Mouse (Mus musculus) hindbrain, embryonic 15.5 days (tissue): ENCODE measurements around the gene Art4. TPM values are rescaled to one million over a fixed set of nuclear protein-coding genes. Genes with fewer than 3 reads are reported as not detected.
A peak's percentile ranks its signal among the peaks of the same experiment; 100 is the strongest.

Source experiments
- ATAC-seq: fragments of 200-750 bp; cut with Nextera tagmentation; 2 replicates; pipeline ENCODE4 v1.8.0; 2017; ENCODE audit warnings: low read depth, moderate number of reproducible peaks, moderate TSS enrichment; ENCODE audit not compliant: low FRiP score
- H3K27ac ChIP-seq: fragments of 300-500 bp; sonication (generic); replicated peaks from 2 replicates; pipeline ENCODE4 v1.5.1; 2015; ENCODE audit warnings: mild to moderate bottlenecking, inconsistent platforms
- H3K27me3 ChIP-seq: fragments of 300-500 bp; sonication (generic); 2 replicates; pipeline ENCODE4 v1.6.1; 2015; ENCODE audit warnings: control low read depth, inconsistent platforms
- H3K36me3 ChIP-seq: fragments of 300-500 bp; sonication (generic); 2 replicates; pipeline ENCODE4 v1.6.1; 2015; ENCODE audit warnings: control low read depth, inconsistent platforms
- H3K4me1 ChIP-seq: fragments of 300-500 bp; sonication (generic); replicated peaks from 2 replicates; pipeline ENCODE4 v1.6.1; 2015; ENCODE audit warnings: control low read depth, inconsistent platforms
- H3K4me2 ChIP-seq: fragments of 300-500 bp; sonication (generic); 2 replicates; pipeline ENCODE4 v1.6.1; 2015; ENCODE audit warnings: moderate library complexity, mild to moderate bottlenecking, inconsistent platforms
- H3K4me3 ChIP-seq: fragments of 300-500 bp; sonication (generic); 2 replicates; pipeline ENCODE4 v1.5.1; 2015; ENCODE audit warnings: mild to moderate bottlenecking, inconsistent platforms
- H3K9ac ChIP-seq: fragments of 300-500 bp; sonication (generic); 2 replicates; pipeline ENCODE4 v1.6.1; 2015; ENCODE audit warnings: inconsistent platforms
- H3K9me3 ChIP-seq: fragments of 300-500 bp; sonication (generic); 2 replicates; pipeline ENCODE4 v1.6.1; 2016; ENCODE audit warnings: control low read depth, inconsistent platforms
- WGBS: fragments of 180-500 bp; shearing (Covaris S2); methylation state at CpG from one replicate; pipeline ENCODE4 v1.1.7; 2015; 5-methylcytosine and 5-hydroxymethylcytosine counted together
- polyA plus RNA-seq: library from polyadenylated mRNA; unstranded; fragments of >200 nt; fragmentation: Nextera tagmentation; extraction: Ambion mirVana; gene quantifications from 2 replicates; pipeline ENCODE4 v1.2.1, GENCODE M21; 2015

The Art4 gene
- polyA plus RNA-seq, 1 experiment from 2014 or later = 0.09 TPM

DNA sequence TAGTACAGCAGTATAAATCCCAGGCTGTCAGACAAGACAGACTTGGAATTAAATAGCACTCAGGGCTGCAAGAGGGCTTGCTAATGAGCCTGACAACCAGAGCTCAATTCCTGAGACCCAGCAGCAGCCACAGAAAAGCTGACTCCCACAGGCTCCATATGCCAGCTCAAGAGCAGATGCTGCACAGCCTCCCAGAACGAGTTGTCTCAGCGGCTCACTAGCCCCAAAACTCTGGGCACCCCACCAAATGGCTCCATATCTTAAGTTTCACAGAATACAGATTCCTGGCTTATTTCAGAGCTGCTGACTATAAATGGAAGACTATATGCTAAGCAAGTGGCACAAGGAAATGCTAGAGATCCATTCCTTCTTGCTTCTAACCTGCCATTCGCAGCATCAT lies 40.0 kb downstream of the Art4 start:
- H3K36me3 ChIP-seq = peaks cover 80% of the 10 kb centered on the region
- H3K9me3 ChIP-seq = no peaks in the 10 kb centered on the region
- H3K4me3 ChIP-seq = no peak overlapping the region
- H3K4me2 ChIP-seq = no peak overlapping the region
- no peak for ATAC-seq
- H3K27me3 ChIP-seq = no peaks in the 10 kb centered on the region
- WGBS = 90% methylated on average over 3 of the region's 3 CpGs
- no peak overlapping the region for H3K9ac ChIP-seq
- H3K4me1 ChIP-seq = no peaks in the 10 kb centered on the region
- H3K27ac ChIP-seq = no peak overlapping the region

DNA sequence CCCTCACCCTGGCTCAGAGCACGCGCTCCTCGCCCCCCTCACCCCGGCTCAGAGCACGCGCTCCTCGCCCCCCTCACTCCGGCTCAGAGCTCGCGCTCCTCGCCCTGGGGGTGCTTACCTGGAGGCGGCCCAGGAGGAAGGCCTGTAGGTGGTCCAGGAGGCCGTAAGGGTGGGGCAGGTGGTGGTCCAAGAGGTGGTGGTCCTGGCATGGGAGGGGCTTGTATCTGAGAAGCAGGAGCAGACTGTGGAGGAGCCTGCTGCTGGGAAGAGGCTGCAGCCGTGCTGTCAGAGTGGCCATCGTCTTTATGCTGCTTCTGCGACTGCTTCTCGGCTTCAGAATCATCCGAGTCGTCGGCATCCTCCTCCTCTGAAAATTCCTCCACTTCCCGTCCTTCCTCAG lies 40.7 kb downstream of the Art4 start:
- Histone ChIP-seq H3K9me3 (no peaks in the 10 kb centered on the region), H3K36me3 (peaks cover 79% of the 10 kb centered on the region), H3K4me1 (no peaks in the 10 kb centered on the region), H3K27me3 (no peaks in the 10 kb centered on the region), H3K9ac (no peak overlapping the region), H3K4me3 (no peak overlapping the region), H3K4me2 (no peak overlapping the region), H3K27ac (no peak overlapping the region)
- no peak for ATAC-seq
- WGBS = 92% methylated on average over 21 of the region's 21 CpGs

DNA sequence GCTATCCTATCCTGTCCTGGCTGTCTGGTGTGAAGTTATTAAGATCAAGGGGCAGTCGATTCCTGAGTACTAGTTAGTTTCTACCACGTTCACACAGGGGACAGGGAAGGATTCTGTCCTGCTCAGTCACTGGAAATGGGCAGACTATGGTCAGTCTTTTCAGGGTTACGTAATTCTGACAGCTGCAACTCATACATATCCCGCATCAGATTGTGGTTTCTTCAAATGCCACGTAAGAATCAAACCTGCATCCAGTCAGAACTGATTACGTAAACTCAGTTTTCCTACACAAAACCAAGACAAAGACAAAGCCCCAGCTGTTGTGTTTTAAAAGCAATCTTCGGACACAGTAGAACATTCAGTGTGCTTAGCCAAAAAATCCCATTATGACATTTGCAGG lies 42.2 kb downstream of the Art4 start:
- Histone ChIP-seq H3K9me3 (no peaks in the 10 kb centered on the region), H3K36me3 (peaks cover 65% of the 10 kb centered on the region), H3K4me1 (no peaks in the 10 kb centered on the region), H3K27ac (no peak overlapping the region), H3K27me3 (no peaks in the 10 kb centered on the region), H3K9ac (no peak overlapping the region), H3K4me3 (no peak overlapping the region), H3K4me2 (no peak overlapping the region)
- WGBS = 94% methylated on average over 7 of the region's 7 CpGs
- ATAC-seq = no peak

DNA sequence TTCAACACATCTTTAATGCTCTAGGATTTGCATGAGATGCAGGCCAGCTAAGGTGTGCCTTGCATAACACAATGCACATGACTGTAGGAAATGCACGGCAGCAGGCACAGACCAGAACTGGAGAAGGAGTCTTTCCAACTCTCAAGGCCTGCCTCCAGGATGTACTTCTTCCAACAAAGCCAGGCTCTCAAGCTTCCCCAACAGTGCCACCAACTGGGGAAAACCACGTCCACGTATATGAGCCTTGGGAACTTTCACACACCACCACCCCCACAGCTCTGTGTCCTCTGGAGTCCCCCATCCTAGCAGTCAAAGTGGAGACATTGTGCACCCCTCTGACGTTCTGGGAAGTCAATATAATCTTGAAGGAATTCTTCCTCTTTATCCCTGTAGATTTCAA lies 44.4 kb downstream of the Art4 start:
- WGBS = 42% methylated on average over 4 of the region's 4 CpGs
- Histone ChIP-seq H3K36me3 (peaks cover 43% of the 10 kb centered on the region), H3K4me3 (no peak overlapping the region)

DNA sequence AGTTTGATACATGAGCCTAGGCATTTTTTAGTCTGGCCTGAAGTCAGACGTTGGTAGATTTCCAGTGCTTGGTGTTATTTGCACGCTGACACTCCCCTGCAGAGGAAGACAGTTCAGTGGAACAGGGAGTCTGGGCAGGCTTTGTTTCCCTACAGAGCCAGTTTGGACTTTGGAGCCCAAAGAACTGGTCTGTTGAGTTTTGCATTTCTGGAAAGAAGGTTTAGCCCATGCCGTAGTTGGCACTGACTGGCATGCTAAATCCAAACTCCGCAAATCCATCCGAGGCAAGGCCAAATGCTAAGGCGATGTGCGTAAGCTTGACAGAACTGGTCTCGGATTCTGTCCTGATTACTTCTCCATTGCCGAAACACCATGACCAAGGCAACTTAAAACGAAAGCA lies 46.3 kb downstream of the Art4 start:
- no peaks in the 10 kb centered on the region for H3K9me3 ChIP-seq
- H3K36me3 ChIP-seq = peaks cover 25% of the 10 kb centered on the region
- no peaks in the 10 kb centered on the region for H3K27me3 ChIP-seq
- H3K27ac ChIP-seq = no peak overlapping the region
- ATAC-seq = no peak
- H3K9ac ChIP-seq = no peak overlapping the region
- no peak overlapping the region for H3K4me2 ChIP-seq
- peaks cover 19% of the 10 kb centered on the region for H3K4me1 ChIP-seq
- WGBS = 89% methylated on average over 10 of the region's 10 CpGs
- no peak overlapping the region for H3K4me3 ChIP-seq

More for the DNA sequence above, 44.4 kb downstream of the Art4 start:
- Histone ChIP-seq H3K4me2 (no peak overlapping the region), H3K27me3 (no peaks in the 10 kb centered on the region), H3K27ac (no peak overlapping the region), H3K9ac (no peak overlapping the region), H3K4me1 (peaks cover 13% of the 10 kb centered on the region), H3K9me3 (no peaks in the 10 kb centered on the region)
- no peak for ATAC-seq

DNA sequence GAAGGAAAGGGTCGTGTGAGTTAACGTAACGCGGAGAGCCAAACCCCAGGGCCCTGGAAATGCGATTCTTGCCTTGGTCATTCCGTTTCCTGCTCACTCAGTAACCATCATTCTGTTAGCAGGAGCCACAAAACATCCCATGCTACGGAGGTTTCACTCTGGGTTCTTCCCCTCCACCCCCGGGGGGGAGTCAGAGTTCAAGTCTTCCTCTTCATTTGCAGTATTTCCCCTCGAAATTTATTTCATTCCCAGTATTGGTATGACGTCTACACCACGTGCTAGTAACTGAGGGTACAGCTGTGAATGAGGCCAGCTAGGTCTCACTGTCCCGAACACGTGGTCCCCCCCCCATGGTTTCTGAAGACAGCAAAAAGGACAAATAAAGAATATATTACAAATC lies 47.9 kb downstream of the Art4 start:
- Histone ChIP-seq H3K4me3 (peak overlapping the region; percentile 95; the same call in 1 of the 2 replicates), H3K27me3 (no peaks in the 10 kb centered on the region), H3K9me3 (no peaks in the 10 kb centered on the region), H3K4me2 (peak overlapping the region; percentile 97), H3K9ac (no peak overlapping the region), H3K4me1 (peaks cover 27% of the 10 kb centered on the region), H3K36me3 (peaks cover 19% of the 10 kb centered on the region), H3K27ac (no peak overlapping the region)
- no peak for ATAC-seq
- 83% methylated on average over 13 of the region's 13 CpGs for WGBS

DNA sequence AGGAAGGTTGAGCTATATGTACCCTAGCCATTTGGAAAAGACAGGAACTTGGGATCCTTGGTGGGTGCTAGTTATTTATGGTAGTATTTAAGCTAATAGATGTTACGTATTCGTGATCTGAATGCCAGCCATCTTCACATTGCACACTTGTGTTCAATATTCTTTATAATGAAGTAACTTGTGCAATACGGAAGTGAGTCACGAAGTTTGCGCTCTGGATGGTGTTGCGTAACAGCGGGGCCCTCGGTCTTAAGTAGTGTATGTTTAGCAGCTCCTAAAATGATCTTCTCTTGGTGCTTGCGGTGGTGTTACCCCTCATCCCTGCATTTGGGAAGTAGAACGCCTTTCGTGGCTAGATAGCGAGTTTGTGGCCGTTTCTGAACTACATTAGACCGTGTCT lies 48.5 kb downstream of the Art4 start:
- no peaks in the 10 kb centered on the region for H3K9me3 ChIP-seq
- H3K9ac ChIP-seq = peak overlapping the region; percentile 70
- peaks cover 27% of the 10 kb centered on the region for H3K4me1 ChIP-seq
- 43% methylated on average over 14 of the region's 14 CpGs for WGBS
- no peak overlapping the region for H3K27ac ChIP-seq
- H3K4me3 ChIP-seq = peak overlapping the region; percentile 95
- ATAC-seq = no peak
- H3K27me3 ChIP-seq = no peaks in the 10 kb centered on the region
- H3K36me3 ChIP-seq = peaks cover 13% of the 10 kb centered on the region
- peak overlapping the region; percentile 97 for H3K4me2 ChIP-seq

DNA sequence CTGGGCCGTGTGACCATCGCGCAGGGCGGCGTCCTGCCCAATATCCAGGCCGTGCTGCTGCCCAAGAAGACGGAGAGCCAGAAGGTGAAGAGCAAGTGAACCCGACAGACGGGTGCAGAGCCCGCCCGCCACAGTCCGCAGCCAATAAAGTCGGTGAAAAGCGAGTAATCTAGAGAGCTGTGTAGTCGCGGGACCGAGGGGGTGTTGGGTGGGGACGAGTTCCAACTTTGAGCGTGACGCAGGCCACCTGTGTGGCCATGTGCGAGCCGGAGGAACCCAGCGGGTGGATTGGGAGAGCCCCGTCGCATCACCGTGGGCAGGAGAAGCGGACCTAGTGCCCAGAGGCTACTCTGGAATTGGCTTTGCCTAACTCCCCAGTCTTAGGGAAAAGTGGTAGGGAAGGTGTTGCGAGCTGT lies 48.9 kb downstream of the Art4 start:
- H3K4me2 ChIP-seq = peak overlapping the region; percentile 97
- peaks cover 27% of the 10 kb centered on the region for H3K4me1 ChIP-seq
- H3K9ac ChIP-seq = peak overlapping the region; percentile 70
- H3K27me3 ChIP-seq = no peaks in the 10 kb centered on the region
- H3K36me3 ChIP-seq = peaks cover 11% of the 10 kb centered on the region
- ATAC-seq = peak; percentile 7; the same call in 1 of the 2 replicates
- no peaks in the 10 kb centered on the region for H3K9me3 ChIP-seq
- H3K27ac ChIP-seq = peak overlapping the region; percentile 75
- WGBS = under 1% methylated on average over 28 of the region's 28 CpGs
- peak overlapping the region; percentile 95 for H3K4me3 ChIP-seq

DNA sequence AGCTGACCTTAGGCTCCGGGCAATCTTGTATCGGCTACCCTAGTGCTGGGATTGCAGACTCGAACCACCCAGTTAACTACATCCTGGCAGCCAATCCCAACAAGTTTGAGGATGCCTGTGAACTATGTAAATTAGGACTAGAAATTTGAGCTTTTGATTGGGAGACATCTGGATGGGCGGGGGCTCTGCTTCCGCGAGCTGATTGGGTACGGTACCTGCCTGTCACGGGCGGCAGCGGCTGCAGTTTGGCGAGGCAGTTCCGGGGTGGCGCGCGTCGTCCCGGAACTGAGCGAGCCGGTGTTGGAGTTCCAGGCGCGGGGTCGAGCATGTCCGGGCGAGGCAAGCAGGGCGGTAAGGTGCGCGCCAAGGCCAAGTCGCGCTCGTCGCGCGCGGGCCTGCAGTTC lies 49.5 kb downstream of the Art4 start, which contains the start of gene H2afj:
TSS of gene H2afj (plus strand) at position 231 of the 404 bp plus-strand sequence.
- peak; percentile 88 for ATAC-seq
- WGBS = under 1% methylated on average over 34 of the region's 34 CpGs

DNA sequence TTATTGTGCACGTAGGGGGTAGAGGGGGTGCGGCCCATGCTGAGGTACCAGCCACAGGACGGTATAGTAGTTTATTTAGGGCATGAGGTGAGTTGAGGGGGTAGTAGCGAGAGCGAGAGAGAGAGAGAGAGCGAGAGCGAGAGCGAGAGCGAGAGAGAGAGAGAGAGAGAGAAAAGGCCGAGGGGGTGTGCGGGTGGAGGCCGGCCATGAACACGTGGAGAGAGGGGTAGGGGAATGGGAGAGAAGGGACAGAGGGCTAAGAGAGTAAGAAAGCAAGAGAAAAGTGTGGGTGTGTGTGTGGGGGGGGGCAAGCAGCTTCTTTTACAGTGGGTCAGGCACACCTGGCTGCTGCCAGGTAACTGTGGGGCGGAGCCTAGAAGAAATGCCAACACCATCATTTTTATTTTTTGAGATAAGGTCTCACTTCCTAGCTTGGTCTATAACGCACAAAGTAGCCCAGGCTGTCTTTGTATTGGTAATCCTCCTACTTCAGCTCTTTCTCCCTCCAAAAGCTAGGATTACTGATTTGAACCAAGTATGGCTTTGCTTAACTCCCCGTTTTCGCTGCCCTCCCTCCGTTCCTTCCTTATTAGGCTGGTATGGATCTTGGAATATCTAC lies 50.0 kb downstream of the Art4 start:
- Histone ChIP-seq H3K4me2 (peak overlapping the region; percentile 97), H3K4me3 (peak overlapping the region; percentile 95), H3K4me1 (peaks cover 36% of the 10 kb centered on the region), H3K36me3 (peaks cover 5% of the 10 kb centered on the region), H3K27ac (peak overlapping the region; percentile 75), H3K9ac (no peak overlapping the region), H3K27me3 (no peaks in the 10 kb centered on the region), H3K9me3 (no peaks in the 10 kb centered on the region)
- WGBS = 29% methylated on average over 18 of the region's 18 CpGs
- peak; percentile 9 for ATAC-seq

More for the DNA sequence above, 49.5 kb downstream of the Art4 start, which contains the start of gene H2afj:
- Histone ChIP-seq H3K27me3 (no peaks in the 10 kb centered on the region), H3K9me3 (no peaks in the 10 kb centered on the region), H3K4me1 (peaks cover 33% of the 10 kb centered on the region), H3K4me2 (peak within 1 kb of the TSS; percentile 97), H3K27ac (peak within 1 kb of the TSS; percentile 75), H3K36me3 (peaks cover 7% of the 10 kb centered on the region), H3K4me3 (peak within 1 kb of the TSS; percentile 95), H3K9ac (peak within 1 kb of the TSS; percentile 70)

DNA sequence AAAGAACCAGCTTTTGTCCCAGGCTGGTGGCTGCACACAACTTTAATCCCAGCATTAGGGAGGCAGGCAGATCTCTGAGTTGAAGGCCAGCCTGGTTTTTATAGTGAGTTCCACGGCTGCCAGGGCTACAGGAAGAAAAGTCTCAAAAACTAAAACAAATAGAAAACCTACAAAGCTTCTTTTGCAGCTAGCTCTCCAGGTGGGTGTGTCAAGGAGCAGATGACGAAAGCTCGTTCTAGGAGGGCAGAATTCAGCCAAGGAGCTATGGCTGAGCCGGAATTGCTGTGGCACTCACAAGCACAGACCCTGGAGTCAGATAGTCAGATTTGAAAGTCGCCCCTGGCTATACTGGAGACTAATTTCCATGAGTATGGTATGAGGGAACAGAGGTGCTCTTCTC lies 50.7 kb downstream of the Art4 start:
- Histone ChIP-seq H3K4me3 (no peak overlapping the region), H3K9me3 (no peaks in the 10 kb centered on the region), H3K4me1 (peaks cover 36% of the 10 kb centered on the region), H3K27ac (no peak overlapping the region), H3K27me3 (no peaks in the 10 kb centered on the region), H3K9ac (no peak overlapping the region), H3K4me2 (no peak overlapping the region), H3K36me3 (no peaks in the 10 kb centered on the region)
- WGBS = 70% methylated on average over 5 of the region's 5 CpGs
- ATAC-seq = no peak

DNA sequence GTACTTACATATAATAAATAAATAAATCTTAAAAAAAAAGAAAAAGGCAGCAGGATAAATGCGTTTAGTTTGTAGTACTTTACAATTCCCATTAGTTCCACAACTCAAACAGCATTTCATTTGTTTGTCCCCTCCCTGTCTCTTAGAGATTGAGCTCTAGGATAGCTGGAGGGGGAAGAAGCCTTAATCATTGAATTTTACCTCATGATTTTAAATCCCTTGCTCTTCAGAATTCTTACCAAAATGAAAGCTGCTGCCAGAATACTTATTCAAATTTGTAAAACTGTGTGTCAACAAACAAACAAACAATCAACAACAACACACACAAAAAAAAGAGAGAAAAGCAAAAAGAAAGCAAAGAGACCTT lies 52.1 kb downstream of the Art4 start:
- no peak overlapping the region for H3K4me2 ChIP-seq
- 83% methylated on average over 1 of the region's 1 CpGs for WGBS

More for the DNA sequence above, 52.1 kb downstream of the Art4 start:
- peaks cover 36% of the 10 kb centered on the region for H3K4me1 ChIP-seq
- no peaks in the 10 kb centered on the region for H3K36me3 ChIP-seq
- H3K9ac ChIP-seq = no peak overlapping the region
- H3K4me3 ChIP-seq = no peak overlapping the region
- H3K9me3 ChIP-seq = no peaks in the 10 kb centered on the region
- H3K27ac ChIP-seq = no peak overlapping the region
- ATAC-seq = no peak
- H3K27me3 ChIP-seq = no peaks in the 10 kb centered on the region
